Mouse (Mus musculus) testis, postnatal 14 days (tissue): Measurements from ENCODE around the gene Pabpn1l.

Experiments
- DNase-seq: peaks from one replicate; pipeline ENCODE4 v3.0.0; 2021; ENCODE audit warnings: low spot score

The Pabpn1l gene

GRCm38 (mm10) chr8:122616181-122616905 is 6.2 kb downstream of the Pabpn1l start:
- peak; percentile 57 for DNase-seq

GRCm38 (mm10) chr8:122611295-122612133 is 11.0 kb downstream of the Pabpn1l start, which contains the start of the genes Galns and Trappc2l:
Gene Galns (minus strand): TSS chr8:122611463.
Gene Trappc2l (plus strand): TSS chr8:122611640.
- DNase-seq, result peak; percentile 95

DNA sequence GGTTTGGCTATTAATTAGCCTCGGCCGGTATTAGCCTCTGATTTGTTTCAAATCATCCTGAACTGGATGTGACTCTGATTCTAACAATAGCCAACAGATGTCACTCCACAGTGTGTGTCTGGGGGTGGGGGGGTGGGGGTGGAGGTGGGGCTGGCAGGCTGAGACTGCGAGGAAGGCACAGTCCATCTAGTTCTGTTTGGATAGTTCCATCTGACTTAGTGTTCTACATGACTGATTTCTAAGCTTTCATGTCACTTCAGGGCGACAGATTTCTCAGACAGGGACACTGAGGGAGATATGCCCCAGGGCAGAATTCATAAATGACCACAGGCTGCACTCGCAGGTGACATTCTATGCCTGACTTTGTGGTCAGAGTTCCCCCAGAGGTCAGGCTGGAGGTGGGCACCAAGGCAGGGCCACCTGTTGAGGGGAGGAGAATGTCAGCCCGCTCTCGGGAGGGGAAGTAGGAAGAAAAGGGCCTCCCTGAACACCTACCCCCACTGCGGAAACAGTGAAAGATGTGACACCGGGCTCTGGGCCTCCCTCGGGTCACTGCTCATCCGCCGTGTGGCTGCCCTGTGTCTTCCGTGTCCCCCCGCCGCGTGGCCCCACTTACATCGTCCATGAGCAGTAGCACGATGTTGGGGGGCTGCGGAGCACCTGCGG is 11.8 kb downstream of the Pabpn1l start:
- no peak for DNase-seq

- no peak for DNase-seq
Measured at GRCm38 (mm10) chr8:122610209-122610608, 12.3 kb downstream of the Pabpn1l start.

GRCm38 (mm10) chr8:122606810-122607209 is 15.7 kb downstream of the Pabpn1l start:
- DNase-seq, result no peak

DNA sequence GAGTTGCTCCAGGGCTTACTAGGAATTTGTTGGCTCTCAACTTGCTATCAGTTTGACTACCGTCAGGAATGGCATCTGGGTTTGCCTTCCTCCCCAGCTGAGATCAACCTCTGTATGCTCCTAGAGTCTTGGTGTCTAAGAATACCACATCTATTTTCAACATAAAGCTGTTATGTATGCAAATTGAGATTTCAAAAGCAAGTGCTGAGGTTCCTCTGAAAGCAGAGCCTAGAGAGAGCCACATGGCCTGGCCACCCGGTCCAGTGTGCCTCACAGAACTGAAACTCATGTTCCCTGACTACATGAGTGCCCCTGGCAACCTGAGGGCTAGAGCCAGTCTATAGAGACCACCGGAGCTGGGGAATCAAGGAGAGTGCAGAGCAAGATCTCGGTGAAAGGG is 17.2 kb downstream of the Pabpn1l start:
- no peak for DNase-seq

DNA sequence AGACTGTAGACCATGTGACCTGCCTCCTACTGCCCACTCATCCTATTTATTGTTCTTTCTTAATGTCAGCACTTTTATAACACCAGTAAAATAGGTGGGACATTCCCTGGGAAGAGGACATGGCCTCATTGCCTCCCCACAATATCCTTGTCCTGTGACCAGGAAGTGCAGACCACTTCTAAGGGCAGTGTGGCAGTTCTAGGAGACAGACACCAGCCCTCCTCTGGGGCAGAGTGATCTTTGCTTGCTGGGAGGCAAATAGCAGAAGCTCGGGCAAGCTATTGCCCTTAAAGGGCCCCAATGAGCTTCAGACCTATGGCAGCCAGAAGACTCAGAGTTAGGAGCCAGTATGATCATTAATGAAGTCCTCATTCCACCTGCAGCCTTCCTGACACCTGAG is 17.9 kb downstream of the Pabpn1l start:
- DNase-seq, result no peak

DNA sequence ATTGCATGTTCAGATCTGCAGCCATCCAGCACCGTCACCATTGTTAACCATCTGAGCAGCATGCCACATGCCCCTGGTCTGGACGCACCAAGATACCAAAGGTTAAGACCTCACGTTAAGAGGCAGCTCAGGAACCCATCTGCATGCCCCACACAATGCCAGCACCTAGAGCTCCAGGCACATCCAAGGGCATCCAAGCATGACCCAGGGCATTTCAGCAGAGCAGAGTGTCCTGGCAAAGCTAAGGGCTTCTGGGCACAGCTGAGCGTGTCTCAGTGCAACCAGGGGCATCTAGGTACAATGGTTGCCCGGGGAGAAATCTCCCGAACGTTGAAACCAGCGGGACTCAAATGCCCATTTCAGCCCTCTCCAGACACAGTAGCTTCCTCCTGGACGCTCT is 21.9 kb downstream of the Pabpn1l start:
- no peak for DNase-seq

DNA sequence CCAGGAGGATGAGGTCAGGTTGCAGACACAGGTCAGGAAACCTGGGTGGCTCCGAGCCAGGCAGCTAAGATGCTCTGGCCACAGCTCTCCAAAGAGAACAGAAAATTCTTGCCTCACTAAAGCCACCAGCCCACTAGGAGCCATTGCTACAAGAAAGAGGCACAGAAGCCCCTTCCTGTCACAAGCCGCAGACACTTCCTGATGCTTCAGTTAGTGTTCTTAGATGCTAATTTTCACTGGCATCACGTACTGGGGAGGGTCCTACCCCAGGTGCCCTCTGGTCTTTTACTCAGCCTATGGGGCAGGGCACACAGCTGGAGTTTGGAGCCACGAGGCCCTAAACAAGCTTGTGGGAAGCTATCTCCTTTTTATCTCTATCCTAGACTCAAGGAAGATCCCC is 26.5 kb downstream of the Pabpn1l start:
- no peak for DNase-seq

DNA sequence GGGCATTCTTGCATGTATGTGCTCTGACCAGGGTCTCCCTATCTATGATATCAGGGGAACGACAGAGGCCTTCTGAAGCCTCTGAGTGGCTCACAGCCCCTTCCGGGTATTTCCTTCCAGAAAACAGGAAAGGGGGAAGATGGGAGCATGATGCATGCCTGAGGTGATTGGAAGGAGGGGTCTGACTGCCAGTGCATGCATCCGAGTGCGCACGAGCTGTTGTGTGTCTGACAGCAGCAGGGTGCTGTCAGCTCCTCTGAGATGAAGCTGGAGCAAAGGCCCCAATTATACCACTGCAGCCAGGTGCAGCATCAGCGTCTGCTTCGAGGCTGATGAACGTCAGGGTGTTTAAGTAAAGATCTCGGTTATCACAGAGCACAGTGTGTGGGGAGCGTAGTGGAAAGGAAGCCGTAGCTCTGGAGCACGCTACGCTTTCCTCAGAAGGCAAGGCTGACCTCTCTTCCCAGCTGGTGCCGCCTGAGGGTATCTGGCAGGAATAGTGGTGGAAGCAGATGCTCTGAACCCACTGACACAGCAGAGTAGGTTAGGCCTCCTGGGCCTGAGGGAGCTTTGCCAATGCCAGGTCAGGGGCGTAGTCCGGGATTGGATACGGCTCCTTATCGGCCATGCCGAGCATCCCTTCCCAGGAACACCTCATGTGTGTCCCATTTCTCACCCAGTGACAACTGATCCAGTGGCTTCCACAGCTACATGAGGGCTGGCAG is 28.6 kb downstream of the Pabpn1l start:
- DNase-seq, result no peak

- DNase-seq, result no peak
Measured at GRCm38 (mm10) chr8:122593240-122593639, 29.3 kb downstream of the Pabpn1l start.

GRCm38 (mm10) chr8:122586749-122587148 is 35.8 kb downstream of the Pabpn1l start:
- DNase-seq, result no peak

- no peak for DNase-seq
Measured at GRCm38 (mm10) chr8:122586171-122586570, 36.4 kb downstream of the Pabpn1l start.

GRCm38 (mm10) chr8:122585411-122585891 is 37.1 kb downstream of the Pabpn1l start:
- DNase-seq, result no peak

DNA sequence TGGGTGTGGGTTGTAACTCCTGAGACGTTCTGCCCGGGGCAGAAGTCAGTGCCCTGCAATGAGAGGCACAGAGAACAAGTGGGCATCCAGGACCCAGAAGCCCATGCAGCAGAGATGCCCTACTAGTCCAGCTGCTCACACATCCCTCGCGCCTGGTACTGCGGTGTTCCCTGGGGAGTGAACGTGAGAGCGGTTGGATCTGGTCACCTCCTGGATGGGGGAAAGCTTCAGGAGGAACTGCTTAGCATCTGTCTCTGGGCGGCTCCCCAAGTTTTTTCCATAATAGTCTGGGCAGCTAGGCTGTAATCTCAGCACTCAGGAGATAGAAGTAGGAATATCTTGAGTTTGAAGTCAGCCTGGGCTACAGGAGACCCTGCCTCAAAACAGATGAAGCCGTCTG is 37.6 kb downstream of the Pabpn1l start:
- DNase-seq, result no peak

DNA sequence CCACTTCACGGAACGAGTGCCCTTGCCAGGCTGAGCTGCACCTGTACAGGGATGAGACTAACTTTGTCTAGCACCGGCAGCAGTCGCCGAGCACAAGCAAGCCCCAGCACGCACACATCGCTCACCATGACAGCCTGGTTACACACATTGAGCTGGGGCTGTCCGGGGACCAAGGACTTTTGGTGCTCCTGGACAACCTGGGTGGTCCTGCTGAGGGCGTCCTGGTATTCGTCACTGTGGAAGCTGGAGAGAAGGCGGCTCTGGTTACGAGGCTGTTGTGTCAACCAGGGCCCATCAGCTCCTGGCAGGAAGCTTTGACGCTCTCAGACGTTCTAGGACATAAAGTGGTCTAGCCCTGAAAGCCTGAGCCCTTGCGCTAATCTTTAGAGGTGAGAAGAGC is 41.6 kb downstream of the Pabpn1l start:
- no peak for DNase-seq

GRCm38 (mm10) chr8:122579196-122579595 is 43.3 kb downstream of the Pabpn1l start:
- no peak for DNase-seq

GRCm38 (mm10) chr8:122577116-122577515 is 45.4 kb downstream of the Pabpn1l start:
- DNase-seq, result no peak

DNA sequence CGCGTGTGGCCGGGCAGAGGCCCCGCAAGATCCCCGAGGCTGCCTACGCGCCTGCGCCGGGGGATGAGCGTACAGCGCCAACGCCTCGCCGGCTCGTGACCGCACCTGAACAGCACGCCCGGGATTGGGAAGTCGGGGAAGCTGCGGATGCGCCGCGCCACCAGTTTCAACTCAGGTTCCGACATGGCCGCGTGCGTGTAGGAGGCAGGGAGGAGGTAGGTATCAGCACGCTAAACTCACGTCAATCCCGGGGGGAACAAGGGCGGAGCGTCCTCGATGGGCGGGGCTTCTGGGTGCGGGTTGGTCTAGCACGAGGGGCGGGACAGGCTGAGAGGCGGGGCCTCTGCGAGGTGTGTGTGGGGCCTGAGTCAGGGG is 45.9 kb downstream of the Pabpn1l start, which contains the start of gene Aprt:
Gene Aprt, minus strand, starts transcription at position 262 of the 375 bp plus-strand sequence.
- DNase-seq, result peak; percentile 92

- no peak for DNase-seq
Measured at GRCm38 (mm10) chr8:122575735-122576647, 46.5 kb downstream of the Pabpn1l start.

GRCm38 (mm10) chr8:122575286-122575685 is 47.3 kb downstream of the Pabpn1l start:
- no peak for DNase-seq
